Mouse (Mus musculus): Measurements from ENCODE around the gene Myo1f. TPM values are rescaled to one million over a fixed set of nuclear protein-coding genes. Genes with fewer than 3 reads are reported as not detected.
"Not testable (repeated sequence)": the region's sequence is repeated elsewhere in the genome, so short reads cannot be mapped to it uniquely, and the experiment has no call there.

Gene Myo1f
- total RNA-seq, 2 experiments from 2014 or later: 0.62 to 1.00 TPM

- DNase-seq: no peak
Measured at GRCm38 (mm10) chr17:33584061-33584460, 28.6 kb downstream of the Myo1f start.

- no peak for DNase-seq
Measured at GRCm38 (mm10) chr17:33586011-33586410, 30.5 kb downstream of the Myo1f start.

GRCm38 (mm10) chr17:33597271-33597670 lies 41.8 kb downstream of the Myo1f start:
- no peak for DNase-seq

- DNase-seq: no peak
Measured at GRCm38 (mm10) chr17:33598506-33598905, 43.0 kb downstream of the Myo1f start.

GRCm38 (mm10) chr17:33599836-33600475 lies 44.4 kb downstream of the Myo1f start:
- no peak for DNase-seq

GRCm38 (mm10) chr17:33600831-33601230 lies 45.3 kb downstream of the Myo1f start:
- DNase-seq: no peak

- no peak for DNase-seq
Measured at GRCm38 (mm10) chr17:33601947-33602346, 46.4 kb downstream of the Myo1f start.

- no peak for DNase-seq
Measured at GRCm38 (mm10) chr17:33607273-33607672, 51.8 kb downstream of the Myo1f start.

- no peak for DNase-seq
Measured at GRCm38 (mm10) chr17:33610548-33610947, 55.0 kb downstream of the Myo1f start.

- DNase-seq: not testable (repeated sequence)
Measured at GRCm38 (mm10) chr17:33613726-33614125, 58.2 kb downstream of the Myo1f start.

GRCm38 (mm10) chr17:33627281-33627680 lies 71.8 kb downstream of the Myo1f start:
- DNase-seq: no peak

- peak; percentile 90 for DNase-seq
Measured at GRCm38 (mm10) chr17:33628621-33629486, 73.3 kb downstream of the Myo1f start, which contains the start of gene Zfp414. Gene Zfp414, plus strand, starts transcription at chr17:33629090.

- DNase-seq: peak; percentile 23
Measured at GRCm38 (mm10) chr17:33629487-33630125, 74.1 kb downstream of the Myo1f start.

- DNase-seq: no peak
Measured at GRCm38 (mm10) chr17:33630171-33630895, 74.8 kb downstream of the Myo1f start.

GRCm38 (mm10) chr17:33631236-33631635 lies 75.7 kb downstream of the Myo1f start:
- no peak for DNase-seq

- DNase-seq: no peak
Measured at GRCm38 (mm10) chr17:33631796-33632195, 76.3 kb downstream of the Myo1f start.

- no peak for DNase-seq
Measured at GRCm38 (mm10) chr17:33637038-33637437, 81.5 kb downstream of the Myo1f start.

- DNase-seq: no peak
Measured at GRCm38 (mm10) chr17:33637516-33638276, 82.2 kb downstream of the Myo1f start, which contains the start of gene Pram1. Gene Pram1, plus strand, starts transcription at chr17:33638056.

GRCm38 (mm10) chr17:33639743-33640142 lies 84.2 kb downstream of the Myo1f start:
- DNase-seq: no peak

- no peak for DNase-seq
Measured at GRCm38 (mm10) chr17:33644068-33644467, 88.6 kb downstream of the Myo1f start.

- no peak for DNase-seq
Measured at GRCm38 (mm10) chr17:33645073-33645472, 89.6 kb downstream of the Myo1f start.
